Mouse (Mus musculus): ENCODE data around the gene Kcnh1. TPM values are rescaled to one million over a fixed set of nuclear protein-coding genes. Genes with fewer than 3 reads are reported as not detected.

Gene Kcnh1
- polyA plus RNA-seq, 1 experiment from 2014 or later = 0.64 TPM

DNA sequence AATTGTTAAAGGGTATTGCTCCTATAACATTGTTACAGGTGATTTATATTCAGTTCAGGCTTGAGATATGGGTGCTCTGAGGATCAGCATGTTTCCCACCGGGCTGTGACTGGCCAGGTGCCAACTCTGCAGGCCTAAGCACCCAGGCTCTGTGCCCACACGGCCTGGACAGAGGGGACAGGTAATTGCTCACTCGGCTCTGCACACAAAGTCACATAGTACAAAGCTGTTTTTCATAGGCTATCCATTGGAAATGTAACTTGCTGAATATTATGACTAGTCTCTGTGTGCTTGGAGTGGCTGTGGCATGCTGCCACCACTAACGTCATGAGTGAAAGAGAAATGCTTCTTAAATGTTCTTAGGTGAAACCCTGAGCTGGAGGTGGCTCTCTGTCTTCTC, 210.4 kb downstream of the Kcnh1 start:
- no peaks in the 10 kb centered on the region for H3K27me3 ChIP-seq (replicated peaks; ENCODE audit: control insufficient read depth, insufficient read depth, low read length)
- no peak overlapping the region for H3K27ac ChIP-seq (ENCODE audit: low read length)
- H3K9me3 ChIP-seq (ENCODE audit: control insufficient read depth, low read length) = no peaks in the 10 kb centered on the region
- H3K36me3 ChIP-seq (ENCODE audit: control insufficient read depth, insufficient read depth, low read length) = no peaks in the 10 kb centered on the region
- H3K4me2 ChIP-seq (ENCODE audit: low read depth, low read length) = no peak overlapping the region
- 48% methylated on average over 4 of the region's 4 CpGs for whole genome bisulfite sequencing
- H3K4me1 ChIP-seq (ENCODE audit: control insufficient read depth, insufficient read depth, low read length) = peaks cover 4% of the 10 kb centered on the region
- ATAC-seq = peak; percentile 56; the same call in 1 of the 2 replicates
- no peak overlapping the region for H3K9ac ChIP-seq (ENCODE audit: low read depth, low read length)
- no peak overlapping the region for H3K4me3 ChIP-seq (ENCODE audit: low read length)

DNA sequence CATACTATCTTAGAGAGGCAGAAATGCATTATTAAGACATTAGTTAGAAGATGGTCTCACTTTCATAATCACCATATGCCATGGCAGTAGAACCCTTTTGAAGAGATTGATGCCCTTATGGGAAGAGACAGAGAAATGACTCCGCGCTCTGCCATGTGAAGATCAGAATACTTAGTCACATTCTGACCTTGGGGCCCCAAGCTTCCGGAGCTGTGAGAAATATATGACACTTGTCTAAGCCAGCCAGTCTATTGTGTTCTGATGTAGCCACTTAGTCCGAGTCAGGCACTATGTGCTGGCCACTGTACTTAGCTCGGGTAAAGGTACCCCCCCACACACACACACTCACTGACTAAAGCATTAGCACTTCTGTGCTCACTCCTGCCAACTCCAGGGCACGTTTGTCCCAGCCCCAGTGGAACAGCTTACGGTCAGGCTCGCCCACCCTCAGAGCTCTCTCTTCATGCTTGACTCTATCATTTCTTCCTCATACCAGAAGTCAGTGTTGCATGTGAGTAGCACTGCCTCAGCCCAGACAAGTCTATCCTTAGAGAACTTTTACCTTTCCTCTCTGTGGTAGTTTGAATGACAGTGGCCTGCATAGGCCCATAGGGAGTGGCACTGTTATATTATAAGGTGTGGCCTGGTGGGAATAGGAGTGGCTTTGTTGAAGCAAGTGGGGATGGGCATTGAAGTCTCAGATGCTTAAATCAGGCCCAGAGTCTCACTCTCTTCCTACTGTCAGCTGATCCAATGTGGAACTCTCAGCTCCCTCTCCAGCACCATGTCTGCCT, 212.5 kb downstream of the Kcnh1 start:
- H3K4me1 ChIP-seq (ENCODE audit: control insufficient read depth, insufficient read depth, low read length) = peaks cover 4% of the 10 kb centered on the region
- WGBS = 85% methylated on average over 8 of the region's 8 CpGs
- H3K27ac ChIP-seq (ENCODE audit: low read length) = no peak overlapping the region
- no peaks in the 10 kb centered on the region for H3K36me3 ChIP-seq (ENCODE audit: control insufficient read depth, insufficient read depth, low read length)
- H3K4me2 ChIP-seq (ENCODE audit: low read depth, low read length) = no peak overlapping the region
- H3K9ac ChIP-seq (ENCODE audit: low read depth, low read length) = no peak overlapping the region
- no peak overlapping the region for H3K4me3 ChIP-seq (ENCODE audit: low read length)
- H3K27me3 ChIP-seq (replicated peaks; ENCODE audit: control insufficient read depth, insufficient read depth, low read length) = no peaks in the 10 kb centered on the region
- H3K9me3 ChIP-seq (ENCODE audit: control insufficient read depth, low read length) = no peaks in the 10 kb centered on the region
- peak; percentile 67 for ATAC-seq

DNA sequence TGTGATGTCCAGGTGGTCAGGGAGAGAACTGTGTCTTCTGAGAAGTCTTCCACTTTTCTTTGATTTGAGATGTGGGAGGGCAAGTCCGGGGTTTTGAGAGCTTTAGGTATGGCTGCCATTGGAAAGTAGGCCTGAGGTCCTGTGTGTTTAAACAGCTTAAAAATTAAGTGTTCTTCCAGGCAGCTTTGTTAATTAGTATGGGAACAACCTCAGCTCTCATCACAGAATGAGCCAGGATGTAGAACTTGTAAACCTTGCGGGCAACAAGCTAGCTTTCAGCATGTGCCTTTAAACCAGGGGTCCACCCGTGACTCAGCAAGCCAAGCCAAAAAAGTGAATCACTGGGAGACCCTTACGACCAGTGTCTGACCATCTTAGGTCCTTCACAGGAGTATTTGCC, 214.6 kb downstream of the Kcnh1 start:
- Histone ChIP-seq H3K9ac (ENCODE audit: low read depth, low read length) (no peak overlapping the region), H3K4me1 (ENCODE audit: control insufficient read depth, insufficient read depth, low read length) (peaks cover 4% of the 10 kb centered on the region), H3K27me3 (replicated peaks; ENCODE audit: control insufficient read depth, insufficient read depth, low read length) (no peaks in the 10 kb centered on the region), H3K4me3 (ENCODE audit: low read length) (no peak overlapping the region), H3K9me3 (ENCODE audit: control insufficient read depth, low read length) (no peaks in the 10 kb centered on the region), H3K27ac (ENCODE audit: low read length) (no peak overlapping the region), H3K4me2 (ENCODE audit: low read depth, low read length) (no peak overlapping the region), H3K36me3 (ENCODE audit: control insufficient read depth, insufficient read depth, low read length) (no peaks in the 10 kb centered on the region)
- no peak for ATAC-seq
- WGBS = 84% methylated on average over 4 of the region's 4 CpGs

DNA sequence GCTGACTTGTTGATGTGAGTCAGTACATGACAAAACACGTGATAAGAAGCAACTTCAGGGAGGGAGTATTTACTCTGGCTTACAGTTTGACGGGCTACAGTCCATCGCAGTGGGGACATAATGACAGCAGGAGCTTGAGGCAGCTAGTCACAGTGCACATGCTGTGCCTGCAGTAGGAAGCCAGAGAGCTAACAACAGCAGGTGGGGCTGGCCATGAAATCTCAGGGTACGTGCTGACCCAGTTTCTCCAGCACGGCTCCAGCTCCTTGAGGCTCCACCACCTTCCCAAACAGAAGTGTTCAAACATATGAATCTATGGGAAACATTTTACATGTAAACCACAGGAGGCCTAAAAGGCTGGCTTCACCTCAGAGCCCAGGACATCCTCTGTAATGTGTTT, 216.0 kb downstream of the Kcnh1 start:
- WGBS = 86% methylated on average over 5 of the region's 5 CpGs

DNA sequence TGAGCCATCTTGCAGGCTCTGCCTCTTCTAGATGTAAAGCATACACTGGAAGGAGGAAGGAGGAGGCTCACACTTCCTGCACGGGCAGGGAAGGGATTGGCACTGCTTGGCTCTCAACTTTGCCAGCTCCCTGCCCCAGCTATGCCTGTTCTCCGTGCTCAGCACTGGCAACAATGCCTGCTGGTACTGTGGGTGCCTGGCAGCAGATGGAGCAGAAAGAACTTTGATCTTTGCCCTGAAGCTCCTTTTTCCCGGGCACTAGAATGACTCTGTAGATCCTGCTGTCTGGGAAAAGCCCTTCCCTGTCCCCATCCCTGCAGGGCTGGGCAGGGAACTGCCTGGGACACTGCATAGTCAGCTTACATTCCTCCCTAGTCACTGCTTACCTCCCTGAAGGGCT, 225.2 kb downstream of the Kcnh1 start:
- Histone ChIP-seq H3K36me3 (ENCODE audit: control insufficient read depth, insufficient read depth, low read length) (no peaks in the 10 kb centered on the region), H3K4me3 (ENCODE audit: low read length) (no peak overlapping the region), H3K9me3 (ENCODE audit: control insufficient read depth, low read length) (no peaks in the 10 kb centered on the region), H3K27me3 (replicated peaks; ENCODE audit: control insufficient read depth, insufficient read depth, low read length) (no peaks in the 10 kb centered on the region), H3K4me2 (ENCODE audit: low read depth, low read length) (no peak overlapping the region), H3K27ac (ENCODE audit: low read length) (no peak overlapping the region), H3K4me1 (ENCODE audit: control insufficient read depth, insufficient read depth, low read length) (no peaks in the 10 kb centered on the region), H3K9ac (ENCODE audit: low read depth, low read length) (no peak overlapping the region)
- ATAC-seq = peak; percentile 55; the same call in 1 of the 2 replicates
- 56% methylated on average over 3 of the region's 3 CpGs for WGBS

More for the DNA sequence above, 216.0 kb downstream of the Kcnh1 start:
- H3K36me3 ChIP-seq (ENCODE audit: control insufficient read depth, insufficient read depth, low read length) = no peaks in the 10 kb centered on the region
- no peak overlapping the region for H3K9ac ChIP-seq (ENCODE audit: low read depth, low read length)
- no peak overlapping the region for H3K27ac ChIP-seq (ENCODE audit: low read length)
- no peak for ATAC-seq
- peaks cover 2% of the 10 kb centered on the region for H3K4me1 ChIP-seq (ENCODE audit: control insufficient read depth, insufficient read depth, low read length)
- H3K4me3 ChIP-seq (ENCODE audit: low read length) = no peak overlapping the region
- H3K9me3 ChIP-seq (ENCODE audit: control insufficient read depth, low read length) = no peaks in the 10 kb centered on the region
- H3K4me2 ChIP-seq (ENCODE audit: low read depth, low read length) = no peak overlapping the region
- H3K27me3 ChIP-seq (replicated peaks; ENCODE audit: control insufficient read depth, insufficient read depth, low read length) = no peaks in the 10 kb centered on the region

DNA sequence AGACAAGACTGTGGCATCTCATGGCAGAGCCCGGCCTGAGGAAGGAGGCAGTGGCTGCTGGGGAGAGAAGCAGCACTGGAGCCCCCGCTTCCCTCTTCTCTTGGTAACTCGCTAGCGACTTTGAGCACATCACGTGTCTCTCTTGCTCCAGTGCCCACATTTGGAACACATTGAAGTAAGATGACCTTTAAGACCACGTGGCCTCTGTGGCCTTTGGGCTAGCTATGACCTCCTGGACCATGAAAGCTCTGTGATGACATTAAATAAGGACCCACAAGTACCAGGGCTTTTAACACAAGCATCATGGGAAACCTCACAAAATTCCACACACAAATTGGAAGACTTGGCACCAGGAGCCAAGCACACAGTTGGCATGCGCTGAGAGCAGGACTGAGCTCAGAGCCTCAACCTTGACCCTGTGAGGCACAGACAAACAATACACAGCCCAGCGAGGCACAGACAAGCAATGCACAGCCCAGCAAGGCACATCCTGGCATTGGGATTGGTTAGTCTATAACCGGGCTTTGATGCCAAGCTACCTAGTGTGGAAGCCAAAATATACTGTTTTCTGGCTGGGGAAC, 225.8 kb downstream of the Kcnh1 start:
- no peaks in the 10 kb centered on the region for H3K36me3 ChIP-seq (ENCODE audit: control insufficient read depth, insufficient read depth, low read length)
- H3K4me2 ChIP-seq (ENCODE audit: low read depth, low read length) = no peak overlapping the region

DNA sequence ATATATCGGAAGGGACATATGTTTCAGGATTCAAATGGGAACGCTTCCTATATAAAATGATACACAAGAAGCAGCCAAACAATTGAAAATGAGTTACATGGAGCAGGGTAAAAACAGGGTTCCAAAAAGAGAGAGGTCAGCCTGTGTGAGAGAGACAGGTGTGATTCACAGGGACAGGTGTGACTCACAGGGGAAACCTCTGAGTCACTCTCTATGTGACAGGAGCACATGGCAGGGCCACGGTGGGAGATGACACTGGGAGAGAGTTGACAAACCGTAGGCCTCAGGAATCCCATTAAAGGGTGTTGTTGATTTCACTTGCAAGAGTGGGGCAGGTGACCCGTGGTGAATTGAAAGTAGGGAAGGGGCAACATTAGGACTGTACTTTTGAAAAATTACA, 228.6 kb downstream of the Kcnh1 start:
- H3K4me1 ChIP-seq (ENCODE audit: control insufficient read depth, insufficient read depth, low read length) = no peaks in the 10 kb centered on the region
- H3K9ac ChIP-seq (ENCODE audit: low read depth, low read length) = no peak overlapping the region
- no peak overlapping the region for H3K4me2 ChIP-seq (ENCODE audit: low read depth, low read length)
- H3K27me3 ChIP-seq (replicated peaks; ENCODE audit: control insufficient read depth, insufficient read depth, low read length) = no peaks in the 10 kb centered on the region
- H3K36me3 ChIP-seq (ENCODE audit: control insufficient read depth, insufficient read depth, low read length) = no peaks in the 10 kb centered on the region
- no peak overlapping the region for H3K4me3 ChIP-seq (ENCODE audit: low read length)
- no peaks in the 10 kb centered on the region for H3K9me3 ChIP-seq (ENCODE audit: control insufficient read depth, low read length)
- no peak for ATAC-seq
- 81% methylated on average over 5 of the region's 5 CpGs for WGBS
- H3K27ac ChIP-seq (ENCODE audit: low read length) = no peak overlapping the region

More for the DNA sequence above, 225.8 kb downstream of the Kcnh1 start:
- H3K27ac ChIP-seq (ENCODE audit: low read length) = no peak overlapping the region
- H3K4me3 ChIP-seq (ENCODE audit: low read length) = no peak overlapping the region
- H3K9me3 ChIP-seq (ENCODE audit: control insufficient read depth, low read length) = no peaks in the 10 kb centered on the region
- no peak overlapping the region for H3K9ac ChIP-seq (ENCODE audit: low read depth, low read length)
- 81% methylated on average over 9 of the region's 9 CpGs for WGBS
- H3K4me1 ChIP-seq (ENCODE audit: control insufficient read depth, insufficient read depth, low read length) = no peaks in the 10 kb centered on the region
- H3K27me3 ChIP-seq (replicated peaks; ENCODE audit: control insufficient read depth, insufficient read depth, low read length) = no peaks in the 10 kb centered on the region
- no peak for ATAC-seq

DNA sequence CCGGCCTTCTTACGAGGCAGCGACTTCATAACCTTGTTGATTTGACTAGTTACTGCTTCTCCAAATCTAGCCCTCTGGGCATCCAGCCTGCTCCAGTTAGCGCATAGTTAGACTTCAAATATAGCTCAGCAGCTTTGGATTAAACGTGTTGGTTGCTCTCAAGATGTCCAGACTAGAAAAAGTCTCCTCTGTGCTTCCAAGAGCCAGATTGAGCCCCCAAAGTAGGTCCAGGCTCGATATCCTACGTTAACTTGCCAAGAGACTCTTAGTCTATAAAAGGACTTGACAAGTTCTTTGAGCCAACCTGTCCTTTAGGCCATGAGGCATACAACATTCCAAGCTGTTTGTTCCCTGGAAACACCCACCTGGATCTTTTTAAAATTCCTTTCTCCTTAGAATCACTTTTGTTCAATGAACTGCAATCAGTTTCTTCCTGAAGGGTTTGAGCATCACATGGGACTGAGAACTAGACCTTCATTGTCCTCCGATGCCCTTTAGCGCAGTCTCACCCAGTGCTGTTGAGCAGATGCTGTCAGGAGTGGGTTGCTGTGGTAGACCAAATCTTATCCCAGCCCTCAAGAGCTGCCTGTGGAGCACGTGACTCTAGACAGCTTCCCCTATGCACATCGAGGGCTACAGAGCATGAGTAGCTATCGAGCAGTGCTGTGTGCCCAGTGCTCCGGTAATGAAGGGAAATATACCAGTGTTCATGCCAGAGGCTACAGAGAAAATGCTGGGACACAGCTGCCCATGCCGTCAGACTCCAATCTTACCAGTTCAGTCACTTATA, 231.0 kb downstream of the Kcnh1 start:
- H3K27ac ChIP-seq (ENCODE audit: low read length) = no peak overlapping the region
- no peaks in the 10 kb centered on the region for H3K36me3 ChIP-seq (ENCODE audit: control insufficient read depth, insufficient read depth, low read length)
- H3K4me3 ChIP-seq (ENCODE audit: low read length) = no peak overlapping the region
- H3K4me2 ChIP-seq (ENCODE audit: low read depth, low read length) = no peak overlapping the region
- H3K27me3 ChIP-seq (replicated peaks; ENCODE audit: control insufficient read depth, insufficient read depth, low read length) = no peaks in the 10 kb centered on the region
- no peak overlapping the region for H3K9ac ChIP-seq (ENCODE audit: low read depth, low read length)
- no peaks in the 10 kb centered on the region for H3K9me3 ChIP-seq (ENCODE audit: control insufficient read depth, low read length)
- WGBS = 88% methylated on average over 14 of the region's 14 CpGs
- no peaks in the 10 kb centered on the region for H3K4me1 ChIP-seq (ENCODE audit: control insufficient read depth, insufficient read depth, low read length)
- no peak for ATAC-seq

DNA sequence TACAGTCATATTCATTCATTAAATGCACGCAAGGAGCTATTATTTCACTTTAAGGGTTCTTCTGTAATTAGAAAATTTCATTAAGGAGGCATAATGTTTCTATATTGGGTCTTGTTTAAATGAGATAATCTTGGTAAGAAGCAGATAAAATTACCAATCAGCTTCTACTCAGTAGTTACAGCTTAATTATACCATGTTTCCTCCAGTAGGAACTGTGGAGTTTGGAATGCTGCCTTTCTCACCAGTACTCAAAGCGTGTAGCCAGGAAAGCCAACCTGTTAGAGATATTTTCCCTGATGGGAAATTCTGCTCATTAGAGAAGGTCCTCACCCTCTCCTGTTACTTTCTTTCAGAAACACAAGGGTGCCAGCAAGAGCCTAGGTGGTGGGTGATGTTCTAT, 240.8 kb downstream of the Kcnh1 start:
- Histone ChIP-seq H3K4me1 (ENCODE audit: control insufficient read depth, insufficient read depth, low read length) (no peaks in the 10 kb centered on the region), H3K9ac (ENCODE audit: low read depth, low read length) (no peak overlapping the region), H3K9me3 (ENCODE audit: control insufficient read depth, low read length) (no peaks in the 10 kb centered on the region), H3K4me2 (ENCODE audit: low read depth, low read length) (no peak overlapping the region), H3K4me3 (ENCODE audit: low read length) (no peak overlapping the region), H3K27ac (ENCODE audit: low read length) (no peak overlapping the region), H3K27me3 (replicated peaks; ENCODE audit: control insufficient read depth, insufficient read depth, low read length) (no peaks in the 10 kb centered on the region), H3K36me3 (ENCODE audit: control insufficient read depth, insufficient read depth, low read length) (no peaks in the 10 kb centered on the region)
- no peak for ATAC-seq
- 95% methylated on average over 2 of the region's 2 CpGs for WGBS
